Mouse (Mus musculus) cortical plate, adult 2 months (tissue): ENCODE measurements around the gene Enpp1.

Source experiments
- CTCF ChIP-seq: fragments of 200-500 bp; IDR thresholded peaks from 2 replicates; pipeline ENCODE4 v1.5.1; 2011; ENCODE audit warnings: mild to moderate bottlenecking, control low read depth, low read length; ENCODE audit not compliant: insufficient read depth; ENCODE audit errors: extremely low read depth
- POLR2A ChIP-seq: fragments of 200-500 bp; IDR thresholded peaks from 2 replicates; pipeline ENCODE4 v1.6.1; 2011; ENCODE audit warnings: mild to moderate bottlenecking, low read length, control low read depth; ENCODE audit not compliant: insufficient read depth; ENCODE audit errors: extremely low read depth

GRCm38 (mm10) chr10:24625060-24625701 is 86.8 kb downstream of the Enpp1 start:
- TF ChIP-seq CTCF (peak; percentile 92), POLR2A (no peak)
